Mouse (Mus musculus): ENCODE data around the gene Wasl. TPM values are rescaled to one million over a fixed set of nuclear protein-coding genes. Genes with fewer than 3 reads are reported as not detected.

The Wasl gene
- polyA plus RNA-seq, 2 experiments: 30.8 to 57.6 TPM

DNA sequence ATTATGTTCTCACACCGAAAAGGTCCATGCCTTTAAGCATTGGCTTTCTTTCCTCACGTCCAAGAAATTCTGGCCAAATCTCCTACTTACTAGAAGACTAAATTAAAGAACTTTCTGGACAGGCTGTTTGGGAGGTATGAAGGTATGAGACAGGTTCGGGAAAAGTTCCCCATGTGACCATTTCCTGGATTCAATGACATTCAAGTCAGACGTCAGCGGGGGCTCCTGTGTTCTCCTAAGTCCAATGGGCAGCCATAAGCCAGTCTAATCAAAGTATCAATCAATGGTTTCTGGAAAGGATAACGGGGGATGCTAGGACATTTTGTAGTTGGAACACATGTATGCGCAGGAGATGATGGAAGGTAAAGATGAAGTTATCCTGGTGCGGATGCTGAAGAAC is 59.2 kb downstream of the Wasl start:
- no peak for DNase-seq (ENCODE audit: low spot score)
- WGBS: 88% methylated on average over 8 of the region's 8 CpGs
- Histone ChIP-seq H3K4me2 (replicated peaks; ENCODE audit: low read depth, low read length, severe bottlenecking) (no peak overlapping the region), H3K27me3 (ENCODE audit: control insufficient read depth, insufficient read depth, low read length) (no peaks in the 10 kb centered on the region), H3K36me3 (ENCODE audit: control insufficient read depth, insufficient read depth, low read length) (no peaks in the 10 kb centered on the region), H3K4me3 (replicated peaks; ENCODE audit: low read length) (no peak overlapping the region), H3K9me3 (ENCODE audit: control insufficient read depth, low read length) (no peaks in the 10 kb centered on the region), H3K27ac (replicated peaks; ENCODE audit: low read depth, low read length) (no peak overlapping the region), H3K9ac (ENCODE audit: low read depth, low read length, severe bottlenecking) (no peak overlapping the region), H3K4me1 (ENCODE audit: control insufficient read depth, insufficient read depth, low read length) (no peaks in the 10 kb centered on the region)
- ATAC-seq (ENCODE audit: low FRiP score, low read depth): no peak
- TF ChIP-seq POLR2A (IDR thresholded peaks at IDR 0.05; ENCODE audit: borderline replicate concordance, extremely low read depth, insufficient read depth, insufficient read length): no peak

DNA sequence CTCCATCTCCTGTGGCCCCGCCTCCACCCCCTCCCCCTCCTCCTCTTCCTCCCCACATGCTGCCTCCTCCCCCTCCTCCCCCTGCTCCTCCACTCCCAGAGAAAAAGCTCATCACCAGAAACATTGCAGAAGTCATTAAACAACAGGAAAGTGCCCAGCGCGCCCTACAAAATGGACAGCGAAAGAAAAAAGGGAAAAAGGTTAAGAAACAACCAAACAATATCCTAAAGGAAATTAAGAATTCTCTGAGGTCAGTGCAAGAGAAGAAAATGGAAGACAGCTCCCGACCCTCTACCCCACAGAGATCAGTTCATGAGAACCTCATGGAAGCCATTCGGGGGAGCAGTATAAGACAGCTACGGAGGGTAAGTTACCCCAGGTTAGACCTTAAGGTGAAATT is 60.5 kb downstream of the Wasl start:
- H3K9me3 ChIP-seq (ENCODE audit: control insufficient read depth, low read length): no peaks in the 10 kb centered on the region
- no peaks in the 10 kb centered on the region for H3K4me1 ChIP-seq (ENCODE audit: control insufficient read depth, insufficient read depth, low read length)
- H3K9ac ChIP-seq (ENCODE audit: low read depth, low read length, severe bottlenecking): no peak overlapping the region
- H3K27me3 ChIP-seq (ENCODE audit: control insufficient read depth, insufficient read depth, low read length): no peaks in the 10 kb centered on the region
- TF ChIP-seq POLR2A (IDR thresholded peaks at IDR 0.05; ENCODE audit: borderline replicate concordance, extremely low read depth, insufficient read depth, insufficient read length): no peak
- H3K4me2 ChIP-seq (replicated peaks; ENCODE audit: low read depth, low read length, severe bottlenecking): no peak overlapping the region
- WGBS: 91% methylated on average over 7 of the region's 7 CpGs
- ATAC-seq (ENCODE audit: low FRiP score, low read depth): no peak
- H3K36me3 ChIP-seq (ENCODE audit: control insufficient read depth, insufficient read depth, low read length): no peaks in the 10 kb centered on the region
- no peak overlapping the region for H3K4me3 ChIP-seq (replicated peaks; ENCODE audit: low read length)
- H3K27ac ChIP-seq (replicated peaks; ENCODE audit: low read depth, low read length): no peak overlapping the region
- DNase-seq (ENCODE audit: low spot score): no peak

- DNase-seq (ENCODE audit: low spot score) (no peak), ATAC-seq (ENCODE audit: low FRiP score, low read depth) (no peak)
- Histone ChIP-seq H3K4me3 (replicated peaks; ENCODE audit: low read length) (no peak overlapping the region), H3K36me3 (ENCODE audit: control insufficient read depth, insufficient read depth, low read length) (no peaks in the 10 kb centered on the region), H3K27me3 (ENCODE audit: control insufficient read depth, insufficient read depth, low read length) (no peaks in the 10 kb centered on the region), H3K9me3 (ENCODE audit: control insufficient read depth, low read length) (no peaks in the 10 kb centered on the region), H3K4me2 (replicated peaks; ENCODE audit: low read depth, low read length, severe bottlenecking) (no peak overlapping the region), H3K9ac (ENCODE audit: low read depth, low read length, severe bottlenecking) (no peak overlapping the region), H3K27ac (replicated peaks; ENCODE audit: low read depth, low read length) (no peak overlapping the region), H3K4me1 (ENCODE audit: control insufficient read depth, insufficient read depth, low read length) (no peaks in the 10 kb centered on the region)
- no peak for TF ChIP-seq POLR2A (IDR thresholded peaks at IDR 0.05; ENCODE audit: borderline replicate concordance, extremely low read depth, insufficient read depth, insufficient read length)
- WGBS: 93% methylated on average over 5 of the region's 5 CpGs
Measured at GRCm38 (mm10) chr6:24602993-24603392, 61.8 kb downstream of the Wasl start.

DNA sequence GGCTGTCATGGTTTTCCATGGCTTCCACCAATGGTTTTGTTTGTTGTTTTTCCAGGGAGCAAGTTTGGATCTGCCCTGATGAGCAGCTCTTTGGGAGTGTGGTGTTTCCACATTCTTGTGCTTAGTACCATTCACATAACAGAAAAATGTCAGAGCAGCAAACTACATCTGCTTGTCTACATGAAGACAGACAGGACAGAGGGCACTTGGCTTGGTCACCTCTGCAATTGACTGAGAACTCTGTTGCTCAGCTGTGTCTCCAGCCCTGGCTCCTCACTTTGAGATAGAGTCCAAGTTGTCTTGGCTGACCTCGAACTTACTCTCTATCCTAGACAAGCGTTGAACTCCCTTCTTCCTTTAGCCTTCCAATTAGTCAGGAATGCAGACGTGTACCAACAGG is 62.5 kb downstream of the Wasl start:
- Histone ChIP-seq H3K27me3 (ENCODE audit: control insufficient read depth, insufficient read depth, low read length) (no peaks in the 10 kb centered on the region), H3K4me2 (replicated peaks; ENCODE audit: low read depth, low read length, severe bottlenecking) (no peak overlapping the region), H3K4me1 (ENCODE audit: control insufficient read depth, insufficient read depth, low read length) (no peaks in the 10 kb centered on the region), H3K36me3 (ENCODE audit: control insufficient read depth, insufficient read depth, low read length) (no peaks in the 10 kb centered on the region), H3K4me3 (replicated peaks; ENCODE audit: low read length) (no peak overlapping the region), H3K9ac (ENCODE audit: low read depth, low read length, severe bottlenecking) (no peak overlapping the region), H3K27ac (replicated peaks; ENCODE audit: low read depth, low read length) (no peak overlapping the region), H3K9me3 (ENCODE audit: control insufficient read depth, low read length) (no peaks in the 10 kb centered on the region)
- ATAC-seq (ENCODE audit: low FRiP score, low read depth) (no peak), DNase-seq (ENCODE audit: low spot score) (no peak)
- TF ChIP-seq POLR2A (IDR thresholded peaks at IDR 0.05; ENCODE audit: borderline replicate concordance, extremely low read depth, insufficient read depth, insufficient read length): no peak
- 70% methylated on average over 3 of the region's 3 CpGs for WGBS

GRCm38 (mm10) chr6:24601668-24602067 is 63.1 kb downstream of the Wasl start:
- WGBS: 42% methylated on average over 1 of the region's 1 CpGs
- no peak for TF ChIP-seq POLR2A (IDR thresholded peaks at IDR 0.05; ENCODE audit: borderline replicate concordance, extremely low read depth, insufficient read depth, insufficient read length)
- ATAC-seq (ENCODE audit: low FRiP score, low read depth): no peak

DNA sequence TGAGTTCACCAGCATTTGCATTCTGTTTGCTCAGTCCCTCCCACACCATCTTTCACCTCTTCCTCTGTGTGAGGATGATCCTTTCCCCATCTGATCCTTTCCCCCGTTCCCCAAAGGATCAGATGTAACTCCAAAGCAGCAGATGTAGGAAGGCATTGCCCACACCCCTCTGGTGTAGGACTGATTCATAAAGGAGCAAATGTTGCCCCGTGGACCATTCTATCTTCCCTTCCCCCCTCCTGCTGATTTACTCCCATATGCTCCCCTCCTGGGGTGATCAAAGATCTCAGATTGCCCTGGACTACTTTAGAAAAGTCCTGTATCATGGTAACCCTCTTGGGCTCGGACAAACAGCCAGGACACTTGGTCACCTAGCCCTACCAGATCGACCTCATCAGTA is 64.1 kb downstream of the Wasl start:
- no peak for TF ChIP-seq POLR2A (IDR thresholded peaks at IDR 0.05; ENCODE audit: borderline replicate concordance, extremely low read depth, insufficient read depth, insufficient read length)
- no peak for ATAC-seq (ENCODE audit: low FRiP score, low read depth)
- 61% methylated on average over 4 of the region's 4 CpGs for WGBS

More at GRCm38 (mm10) chr6:24601668-24602067, 63.1 kb downstream of the Wasl start:
- H3K9me3 ChIP-seq (ENCODE audit: control insufficient read depth, low read length): no peaks in the 10 kb centered on the region
- no peaks in the 10 kb centered on the region for H3K27me3 ChIP-seq (ENCODE audit: control insufficient read depth, insufficient read depth, low read length)
- no peaks in the 10 kb centered on the region for H3K36me3 ChIP-seq (ENCODE audit: control insufficient read depth, insufficient read depth, low read length)
- no peak overlapping the region for H3K4me3 ChIP-seq (replicated peaks; ENCODE audit: low read length)
- H3K9ac ChIP-seq (ENCODE audit: low read depth, low read length, severe bottlenecking): no peak overlapping the region
- H3K27ac ChIP-seq (replicated peaks; ENCODE audit: low read depth, low read length): no peak overlapping the region
- no peak for DNase-seq (ENCODE audit: low spot score)
- no peak overlapping the region for H3K4me2 ChIP-seq (replicated peaks; ENCODE audit: low read depth, low read length, severe bottlenecking)
- H3K4me1 ChIP-seq (ENCODE audit: control insufficient read depth, insufficient read depth, low read length): no peaks in the 10 kb centered on the region

More for the DNA sequence above, 64.1 kb downstream of the Wasl start:
- Histone ChIP-seq H3K4me1 (ENCODE audit: control insufficient read depth, insufficient read depth, low read length) (no peaks in the 10 kb centered on the region), H3K4me2 (replicated peaks; ENCODE audit: low read depth, low read length, severe bottlenecking) (no peak overlapping the region), H3K9me3 (ENCODE audit: control insufficient read depth, low read length) (no peaks in the 10 kb centered on the region), H3K27ac (replicated peaks; ENCODE audit: low read depth, low read length) (no peak overlapping the region), H3K4me3 (replicated peaks; ENCODE audit: low read length) (no peak overlapping the region), H3K36me3 (ENCODE audit: control insufficient read depth, insufficient read depth, low read length) (no peaks in the 10 kb centered on the region), H3K9ac (ENCODE audit: low read depth, low read length, severe bottlenecking) (no peak overlapping the region), H3K27me3 (ENCODE audit: control insufficient read depth, insufficient read depth, low read length) (no peaks in the 10 kb centered on the region)
- no peak for DNase-seq (ENCODE audit: low spot score)
